Mouse (Mus musculus) lung, adult 2 months (tissue): Measurements from ENCODE around the gene Crbn. TPM values are rescaled to one million over a fixed set of nuclear protein-coding genes. Genes with fewer than 3 reads are reported as not detected.

ENCODE experiments used
- DNase-seq: peaks from one replicate; pipeline ENCODE4 v3.0.0; 2022
- H3K4me1 ChIP-seq: fragments of 200-500 bp; 2 replicates; pipeline ENCODE4 v1.6.1; 2011; ENCODE audit warnings: low read length; ENCODE audit not compliant: control insufficient read depth, insufficient read depth
- H3K4me3 ChIP-seq: fragments of 200-500 bp; replicated peaks from 2 replicates; pipeline ENCODE3; 2011; ENCODE audit warnings: low read depth, mild to moderate bottlenecking, control low read depth, low read length; ENCODE audit errors: extremely low read depth
- CTCF ChIP-seq: fragments of 200-500 bp; IDR thresholded peaks from 2 replicates; pipeline ENCODE4 v1.5.1; 2011; ENCODE audit warnings: mild to moderate bottlenecking, low read length, control low read depth; ENCODE audit not compliant: insufficient read depth
- POLR2A ChIP-seq: fragments of 200-500 bp; IDR thresholded peaks from 2 replicates; pipeline ENCODE4 v1.6.1; 2011; ENCODE audit warnings: low read depth, mild to moderate bottlenecking, control low read depth, low read length, borderline replicate concordance; ENCODE audit errors: extremely low read depth
- WGBS: fragments of 180-500 bp; shearing (Covaris S2); methylation state at CpG from one replicate; pipeline ENCODE4 v1.1.7; 2018; 5-methylcytosine and 5-hydroxymethylcytosine counted together
- polyA plus RNA-seq: library from polyadenylated mRNA; depleted of rRNA; stranded (reverse); fragments of >200 nt; gene quantifications from 2 replicates; pipeline ENCODE4 v1.2.3, GENCODE M21; 2012; rRNA removed

Gene Crbn
- polyA plus RNA-seq, 1 experiment: 9.3 TPM

DNA sequence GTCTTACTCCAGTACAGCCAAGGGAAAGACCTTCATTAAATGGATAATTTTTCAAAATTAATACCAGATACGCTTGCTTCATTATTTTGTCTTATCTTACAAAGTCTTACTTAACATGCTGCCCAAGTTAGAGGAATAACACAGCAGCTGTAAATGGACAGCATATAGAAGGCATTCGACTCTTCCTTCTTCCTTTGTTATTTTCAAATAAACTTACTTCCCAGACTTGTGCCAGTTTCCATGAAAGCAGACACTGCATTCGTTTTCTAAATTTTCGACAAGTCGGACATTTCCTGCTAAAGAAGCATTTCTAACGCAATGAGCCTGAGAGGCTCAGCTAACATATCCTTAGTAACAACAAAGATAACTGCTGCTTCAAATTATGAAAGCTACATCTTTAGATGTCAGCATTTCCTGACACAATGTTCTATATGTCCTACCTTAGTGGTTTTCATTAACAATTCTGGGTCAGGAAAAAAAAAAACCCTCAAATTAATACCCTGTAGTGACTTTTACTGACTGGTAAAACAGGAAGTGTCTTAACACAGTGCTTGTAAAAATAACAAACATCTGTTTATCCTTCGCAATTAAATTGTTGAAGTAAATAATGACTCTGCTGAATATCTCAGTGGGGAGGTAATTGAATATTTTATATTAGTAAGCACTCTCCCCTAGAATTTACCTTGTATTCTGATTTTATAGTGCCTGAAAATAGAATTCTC lies 54.0 kb downstream of the Crbn start:
- WGBS: 48% methylated on average over 7 of the region's 7 CpGs
- DNase-seq: no peak
- Histone ChIP-seq H3K4me3 (no peak overlapping the region), H3K4me1 (no peaks in the 10 kb centered on the region)
- TF ChIP-seq CTCF: no peak
- no peak for TF ChIP-seq POLR2A

DNA sequence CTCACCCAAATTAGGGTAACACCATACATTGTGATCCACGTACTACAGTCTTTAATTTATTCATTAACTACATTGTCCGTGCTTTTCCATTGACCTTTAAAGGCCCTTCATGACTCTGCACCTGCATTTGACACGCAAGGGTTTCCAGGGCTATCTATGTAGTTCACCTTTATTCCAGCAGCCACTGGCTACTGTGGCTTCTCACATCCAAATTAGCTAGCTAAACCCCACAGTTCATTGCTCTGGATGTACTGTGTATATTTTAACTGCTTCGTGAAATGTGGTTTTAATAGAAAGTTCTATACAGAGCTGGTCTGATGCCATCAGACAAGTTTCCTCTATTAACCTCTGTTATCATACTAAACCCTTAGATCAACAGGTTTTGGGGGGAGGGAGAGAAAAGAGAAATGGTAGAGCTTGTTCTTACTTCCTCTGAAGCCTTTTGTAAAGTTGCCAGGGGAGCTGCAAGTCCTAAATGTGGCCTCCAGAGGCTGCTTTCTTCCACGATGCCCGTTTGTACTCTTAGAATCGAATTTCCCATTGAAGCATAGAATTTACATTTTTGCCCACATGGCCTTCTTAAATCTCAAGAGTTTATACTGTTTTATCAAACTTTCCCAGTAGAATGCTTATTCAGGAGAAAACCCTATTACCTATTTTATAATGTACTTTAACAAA lies 56.2 kb downstream of the Crbn start:
- WGBS: 72% methylated on average over 7 of the region's 7 CpGs
- no peak for DNase-seq
- Histone ChIP-seq H3K4me3 (no peak overlapping the region), H3K4me1 (no peaks in the 10 kb centered on the region)
- no peak for TF ChIP-seq CTCF
- no peak for TF ChIP-seq POLR2A

DNA sequence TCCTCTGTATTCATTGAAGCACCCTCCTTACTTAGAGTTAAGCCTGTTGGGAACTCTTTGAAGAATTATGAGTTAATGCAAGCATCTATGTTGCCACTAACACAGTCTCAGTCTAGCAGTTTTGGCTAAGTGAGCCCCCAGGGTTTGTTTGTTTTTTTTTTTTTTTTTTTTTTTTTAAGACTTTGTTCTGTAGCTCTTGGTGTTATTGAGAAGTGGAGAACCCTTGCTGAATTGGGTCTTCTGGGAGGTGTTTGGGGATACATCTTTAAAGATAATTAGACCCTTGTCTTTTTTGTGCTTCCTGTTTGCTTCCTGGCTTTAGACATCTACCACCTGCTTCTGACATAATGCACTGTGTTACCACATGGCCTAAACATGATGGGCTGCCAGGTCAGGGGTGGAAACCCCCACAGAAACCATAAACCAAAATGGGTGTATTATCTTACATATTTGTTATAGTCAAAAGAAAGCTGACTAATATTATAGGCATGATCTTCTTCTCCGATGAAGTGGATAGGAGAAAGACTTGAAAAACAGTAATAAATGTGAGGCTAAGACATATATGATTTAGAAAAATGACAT lies 59.5 kb downstream of the Crbn start:
- TF ChIP-seq CTCF (no peak), POLR2A (no peak)
- no peak for DNase-seq
- WGBS: 84% methylated on average over 1 of the region's 1 CpGs
- H3K4me3 ChIP-seq: no peak overlapping the region
- H3K4me1 ChIP-seq: no peaks in the 10 kb centered on the region

DNA sequence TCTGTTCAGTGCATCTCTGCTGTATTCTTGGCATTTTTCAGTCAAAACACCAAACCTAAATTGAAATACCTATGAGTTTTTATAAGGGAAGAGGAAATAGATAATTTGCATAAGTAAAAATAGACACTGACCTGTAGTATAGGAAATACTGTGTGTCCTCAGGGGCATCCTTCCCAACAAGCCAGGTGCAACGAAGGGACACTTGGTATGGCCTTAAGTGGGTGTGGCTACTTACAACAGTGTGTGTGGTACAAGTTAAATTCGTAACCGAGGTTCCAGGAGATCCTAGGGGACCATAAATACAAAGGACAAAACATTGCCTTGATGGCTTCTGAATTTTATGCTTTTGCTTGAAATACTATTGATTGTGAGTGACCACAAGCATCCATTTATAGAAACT lies 61.6 kb downstream of the Crbn start:
- 61% methylated on average over 3 of the region's 3 CpGs for WGBS
- TF ChIP-seq CTCF: no peak
- TF ChIP-seq POLR2A: no peak
- no peak for DNase-seq
- Histone ChIP-seq H3K4me3 (no peak overlapping the region), H3K4me1 (no peaks in the 10 kb centered on the region)

DNA sequence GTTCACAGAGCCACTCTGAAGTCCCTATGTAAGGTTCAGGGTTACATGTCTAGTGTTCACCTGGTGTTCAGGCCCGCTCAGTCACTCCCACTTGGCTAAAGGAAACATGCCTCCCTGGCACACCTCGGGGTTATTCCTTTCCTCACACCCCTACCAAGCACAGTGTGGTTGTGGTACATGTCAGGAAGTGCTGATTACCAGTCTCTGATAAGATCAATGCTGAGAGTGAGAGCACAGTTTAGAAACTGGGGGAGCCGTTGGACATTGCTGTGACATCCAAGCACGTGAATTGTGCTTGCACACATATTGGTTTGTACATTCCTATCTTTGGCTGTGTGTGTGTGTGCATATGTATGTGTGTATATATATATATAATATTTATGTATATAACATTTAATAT lies 67.3 kb downstream of the Crbn start:
- no peaks in the 10 kb centered on the region for H3K4me1 ChIP-seq
- TF ChIP-seq CTCF (no peak), POLR2A (no peak)
- no peak overlapping the region for H3K4me3 ChIP-seq
- 62% methylated on average over 4 of the region's 4 CpGs for WGBS
- no peak for DNase-seq

Other genes with a start within 250 kb of the Crbn start
- 0.07 and 0.13 TPM in 2 replicates for gene Il5ra, start 51.0 kb downstream of the Crbn start, polyA plus RNA-seq
- 4.8 and 8.4 TPM in 2 replicates for gene Trnt1, start 31.0 kb downstream of the Crbn start, polyA plus RNA-seq